Mouse (Mus musculus) cerebellum, adult 11 months (tissue): Measurements from ENCODE around the gene Mgat3.

Source experiments
- DNase-seq: peaks from one replicate; pipeline ENCODE4 v3.0.0; 2022

Gene Mgat3

DNA sequence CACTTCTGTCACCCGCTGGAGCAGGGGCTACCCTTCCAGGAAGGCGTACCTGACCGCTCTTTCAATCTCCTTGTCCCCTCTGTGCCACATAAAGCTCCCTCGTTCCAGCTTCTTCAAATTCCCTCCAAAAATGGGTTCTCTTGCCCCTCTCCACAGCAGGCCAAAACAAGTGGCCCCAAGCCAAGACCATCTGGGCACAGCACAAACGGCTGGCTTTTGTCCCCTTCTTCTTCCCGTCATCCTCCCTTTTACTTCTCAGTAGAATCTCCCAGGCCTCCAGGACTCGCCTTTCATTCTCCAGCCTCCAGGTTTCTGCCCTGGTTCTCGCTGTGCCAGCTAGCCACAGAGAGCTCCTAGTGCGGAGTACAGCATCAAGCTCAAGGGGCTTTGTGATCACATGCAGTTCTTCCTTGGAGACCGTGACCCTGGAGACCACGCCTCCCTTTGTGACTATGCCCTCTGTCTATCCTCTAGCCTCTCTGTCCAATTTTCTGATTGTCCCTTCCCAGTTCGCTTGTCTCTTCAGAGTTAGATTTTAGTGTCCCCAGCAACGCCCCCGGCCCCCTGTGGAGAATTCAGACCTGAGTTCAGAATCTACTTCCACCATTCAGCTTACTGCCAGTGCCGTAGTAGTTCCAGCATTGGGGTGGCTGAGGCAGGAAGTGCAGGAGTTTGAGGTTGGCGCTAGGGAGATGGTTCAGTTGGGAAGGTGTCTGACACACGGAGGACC is 54.7 kb downstream of the Mgat3 start:
- no peak for DNase-seq

DNA sequence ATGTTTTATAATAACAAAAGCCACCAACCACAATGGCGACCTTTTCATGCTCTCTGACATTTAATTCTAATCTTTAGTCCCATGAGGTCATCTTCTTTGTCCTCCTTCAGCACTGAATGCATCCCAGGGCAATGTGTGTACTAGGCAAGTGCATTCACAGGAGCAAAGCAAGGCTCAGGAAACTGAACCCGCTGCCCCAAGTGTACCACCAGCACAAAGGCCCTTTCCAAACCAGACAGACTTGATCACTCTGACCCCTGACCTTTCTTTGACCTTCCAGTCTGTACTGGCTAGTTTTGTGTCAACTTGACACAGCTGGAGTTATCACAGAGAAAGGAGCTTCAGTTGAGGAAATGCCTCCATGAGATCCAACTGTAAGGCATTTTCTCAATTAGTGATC is 58.8 kb downstream of the Mgat3 start:
- DNase-seq, result no peak

DNA sequence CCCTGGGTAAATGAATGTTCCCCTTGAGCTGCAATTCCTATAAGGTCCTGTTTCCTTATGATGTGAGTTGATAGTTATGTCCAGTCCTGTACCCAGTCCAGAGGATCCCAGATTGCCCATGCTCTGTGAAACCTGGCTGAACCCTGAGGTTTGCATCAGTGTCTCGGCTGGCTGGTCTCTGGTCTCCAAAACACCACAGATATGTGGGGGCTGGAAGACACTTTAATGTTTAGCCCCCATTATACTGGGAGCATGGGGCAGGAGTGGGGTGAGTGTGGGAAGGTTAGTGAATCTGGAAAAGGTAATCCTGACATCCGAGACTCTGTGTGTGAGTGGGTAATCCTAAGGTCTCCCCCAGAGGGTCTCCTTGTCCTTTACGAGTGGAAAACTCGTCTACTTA is 59.5 kb downstream of the Mgat3 start:
- peak; percentile 20 for DNase-seq

DNA sequence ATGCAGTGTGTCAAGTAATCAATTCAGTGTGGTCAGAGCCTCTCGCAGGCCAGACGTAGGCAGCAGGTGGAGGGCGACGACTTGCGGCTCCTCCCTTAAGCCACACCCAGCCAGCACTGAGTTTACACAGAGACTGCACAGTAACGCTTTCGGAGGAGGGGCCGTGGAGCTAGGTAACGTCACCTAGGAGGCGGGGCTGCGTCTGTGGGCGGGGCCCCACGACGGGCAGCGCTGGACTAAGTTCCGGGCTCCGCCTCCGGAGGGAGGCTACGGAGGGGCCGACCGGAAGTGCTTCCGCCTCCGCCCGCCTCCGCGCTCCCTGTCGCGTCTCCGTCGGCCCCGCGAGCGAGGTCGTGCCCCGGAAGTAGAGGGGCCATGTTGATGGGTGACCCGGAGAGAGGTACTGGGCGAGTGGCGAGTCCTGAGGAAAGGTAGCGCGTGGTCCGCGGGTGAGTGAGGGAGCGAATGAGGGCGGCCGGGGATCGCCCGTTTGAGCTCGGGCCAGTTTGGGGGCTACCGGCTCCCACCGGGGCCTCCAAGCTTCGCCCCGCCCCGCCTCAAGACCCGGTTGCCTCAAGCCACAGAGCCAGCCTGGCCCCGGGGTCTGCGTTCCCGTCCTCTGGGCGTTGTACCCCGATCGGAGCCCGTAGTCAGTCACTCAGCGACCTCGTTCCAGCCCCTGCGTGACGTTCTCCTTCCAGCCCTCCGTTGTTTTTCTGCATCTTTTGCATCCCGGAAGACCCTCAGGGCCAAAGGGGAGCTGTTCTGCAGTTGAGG is 60.4 kb downstream of the Mgat3 start, which contains the start of gene Mief1:
Gene Mief1, plus strand, starts transcription at position 286 of the 777 bp plus-strand sequence.
- peak; percentile 98 for DNase-seq

GRCm38 (mm10) chr15:80235535-80235934 is 62.0 kb downstream of the Mgat3 start, which contains the start of gene AC140267.1:
Gene AC140267.1, plus strand, starts transcription at chr15:80235835.
- no peak for DNase-seq

- DNase-seq, result peak; percentile 53
These were observed 74.6 kb downstream of the Mgat3 start for GRCm38 (mm10) chr15:80248135-80248534.

DNA sequence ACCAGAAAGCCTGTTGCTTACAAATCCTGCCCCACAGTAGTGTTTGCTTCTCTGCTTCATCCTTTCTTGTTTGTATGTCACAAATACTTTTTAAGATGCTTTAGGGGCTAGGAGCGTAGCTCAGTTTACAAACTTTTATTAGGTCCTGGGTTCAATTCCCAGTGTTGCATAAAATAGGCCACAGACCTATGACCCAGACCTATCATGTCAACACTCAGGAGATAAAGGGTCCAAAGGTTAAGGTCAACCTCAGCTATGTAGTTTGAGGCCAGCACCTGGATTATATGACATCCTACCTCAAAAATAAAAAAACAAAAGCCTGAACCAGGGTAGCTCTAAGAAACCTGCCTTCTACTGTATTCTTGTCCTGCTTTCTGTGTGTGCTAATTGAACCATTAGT is 75.1 kb downstream of the Mgat3 start:
- no peak for DNase-seq

- no peak for DNase-seq
These were observed 76.2 kb downstream of the Mgat3 start for GRCm38 (mm10) chr15:80249672-80250071.

- DNase-seq, result no peak
These were observed 77.1 kb downstream of the Mgat3 start for GRCm38 (mm10) chr15:80250586-80250985.

DNA sequence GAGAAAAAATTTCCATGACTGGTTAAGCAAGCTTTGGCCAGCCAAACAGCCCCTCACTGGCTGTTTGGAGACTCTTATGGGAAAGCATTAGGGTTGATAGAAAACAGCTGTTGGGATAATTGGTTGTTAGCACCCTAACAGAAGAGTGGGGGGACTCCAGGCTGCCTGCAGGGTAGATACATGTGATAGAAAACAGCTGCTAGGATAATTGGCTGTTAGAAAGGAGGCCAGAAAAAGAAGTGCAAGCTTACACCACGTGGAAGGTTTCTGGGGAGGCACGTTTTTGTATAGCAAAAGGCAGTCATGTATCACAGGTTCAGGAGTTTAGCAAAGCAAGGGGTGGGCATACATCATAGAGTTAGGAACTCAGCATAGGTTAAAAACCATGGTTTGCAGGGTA is 80.0 kb downstream of the Mgat3 start:
- DNase-seq, result no peak

DNA sequence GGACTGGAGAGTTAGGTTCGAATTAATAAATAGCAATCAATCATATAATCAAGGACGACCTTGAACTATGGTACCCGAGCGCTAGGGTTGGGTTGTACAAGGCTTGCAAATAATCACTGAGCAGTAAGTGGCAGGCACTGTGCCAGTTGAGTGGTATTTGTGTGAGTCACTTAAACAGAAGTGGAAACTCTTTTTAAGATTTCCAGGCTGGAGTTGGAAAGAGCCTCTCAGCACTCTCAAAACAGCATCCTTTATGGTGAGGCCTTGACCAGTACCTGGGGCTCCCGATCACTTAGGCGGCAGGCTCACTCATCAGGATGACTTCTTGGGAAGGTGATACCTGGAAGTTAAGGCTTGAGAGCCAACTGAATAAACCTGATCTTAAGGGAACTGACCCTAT is 80.7 kb downstream of the Mgat3 start:
- no peak for DNase-seq

DNA sequence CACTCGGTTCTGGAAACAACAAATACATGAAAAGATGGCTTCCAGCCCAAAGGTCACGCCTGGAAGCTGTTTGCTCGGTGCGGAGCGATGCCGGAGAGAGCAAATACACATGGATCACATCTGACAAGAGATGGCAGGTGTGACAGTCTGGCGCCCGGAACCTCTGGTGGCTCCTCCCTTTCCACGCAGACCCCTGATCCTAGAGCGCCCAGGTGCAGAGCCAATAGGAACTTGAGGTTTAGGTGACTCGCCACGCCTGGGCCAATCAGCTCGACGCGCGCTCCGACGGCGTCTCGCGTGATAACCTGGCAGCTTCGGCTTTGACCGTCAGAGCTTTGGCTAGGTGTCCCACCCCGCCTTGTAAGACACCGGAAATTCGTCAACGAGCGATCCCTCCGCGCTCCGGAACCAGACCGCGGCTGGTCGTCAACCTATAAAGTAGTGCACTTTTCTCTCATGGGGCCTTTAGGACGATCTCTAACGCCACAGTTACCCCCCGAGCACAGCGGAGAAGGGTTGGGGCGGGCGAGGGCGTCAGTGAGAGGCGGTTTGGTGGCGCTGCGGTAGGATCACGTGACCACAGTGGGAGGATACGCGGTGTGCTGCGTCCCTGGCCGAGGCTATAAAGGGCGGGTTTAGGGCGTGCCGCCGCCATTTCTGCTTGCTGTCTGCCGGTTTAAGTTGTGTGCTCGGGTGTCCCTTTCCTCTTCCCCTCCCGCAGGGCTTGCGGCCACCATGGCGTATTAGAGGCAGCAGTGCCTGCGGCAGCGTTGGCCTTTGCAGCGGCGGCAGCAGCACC is 81.5 kb downstream of the Mgat3 start, which contains the start of gene Atf4:
Gene Atf4, plus strand, starts transcription at position 338 of the 799 bp plus-strand sequence.
- peak; percentile 99 for DNase-seq

- DNase-seq, result peak; percentile 64
These were observed 82.2 kb downstream of the Mgat3 start for GRCm38 (mm10) chr15:80255646-80256121.

DNA sequence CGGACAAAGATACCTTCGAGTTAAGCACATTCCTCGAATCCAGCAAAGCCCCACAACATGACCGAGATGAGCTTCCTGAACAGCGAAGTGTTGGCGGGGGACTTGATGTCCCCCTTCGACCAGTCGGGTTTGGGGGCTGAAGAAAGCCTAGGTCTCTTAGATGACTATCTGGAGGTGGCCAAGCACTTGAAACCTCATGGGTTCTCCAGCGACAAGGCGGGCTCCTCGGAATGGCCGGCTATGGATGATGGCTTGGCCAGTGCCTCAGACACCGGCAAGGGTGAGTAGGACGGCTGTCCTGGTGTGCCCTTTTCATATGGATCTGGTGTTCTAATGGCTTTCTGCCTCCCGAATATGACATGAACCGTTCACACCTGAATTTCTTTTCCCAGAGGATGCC is 82.7 kb downstream of the Mgat3 start:
- no peak for DNase-seq

DNA sequence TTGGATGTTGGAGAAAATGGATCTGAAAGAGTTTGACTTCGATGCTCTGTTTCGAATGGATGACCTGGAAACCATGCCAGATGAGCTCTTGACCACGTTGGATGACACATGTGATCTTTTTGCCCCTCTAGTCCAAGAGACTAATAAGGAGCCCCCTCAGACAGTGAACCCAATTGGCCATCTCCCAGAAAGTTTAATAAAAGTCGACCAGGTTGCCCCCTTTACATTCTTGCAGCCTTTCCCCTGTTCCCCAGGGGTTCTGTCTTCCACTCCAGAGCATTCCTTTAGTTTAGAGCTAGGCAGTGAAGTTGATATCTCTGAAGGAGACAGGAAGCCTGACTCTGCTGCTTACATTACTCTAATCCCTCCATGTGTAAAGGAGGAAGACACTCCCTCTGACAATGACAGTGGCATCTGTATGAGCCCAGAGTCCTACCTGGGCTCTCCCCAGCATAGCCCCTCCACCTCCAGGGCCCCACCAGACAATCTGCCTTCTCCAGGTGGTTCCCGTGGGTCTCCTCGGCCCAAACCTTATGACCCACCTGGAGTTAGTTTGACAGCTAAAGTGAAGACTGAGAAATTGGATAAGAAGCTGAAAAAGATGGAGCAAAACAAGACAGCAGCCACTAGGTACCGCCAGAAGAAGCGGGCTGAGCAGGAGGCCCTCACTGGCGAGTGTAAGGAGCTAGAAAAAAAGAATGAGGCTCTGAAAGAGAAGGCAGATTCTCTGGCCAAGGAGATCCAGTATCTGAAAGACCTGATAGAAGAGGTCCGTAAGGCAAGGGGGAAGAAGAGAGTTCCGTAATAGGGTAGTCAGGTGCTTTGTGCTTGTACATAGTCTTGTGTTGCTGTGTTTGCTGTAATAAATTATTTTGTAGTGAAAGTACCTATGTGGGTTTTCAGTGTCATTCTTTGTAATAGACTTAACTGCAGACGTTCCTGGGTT is 83.4 kb downstream of the Mgat3 start:
- DNase-seq, result no peak

GRCm38 (mm10) chr15:80257602-80258239 is 84.2 kb downstream of the Mgat3 start:
- no peak for DNase-seq

DNA sequence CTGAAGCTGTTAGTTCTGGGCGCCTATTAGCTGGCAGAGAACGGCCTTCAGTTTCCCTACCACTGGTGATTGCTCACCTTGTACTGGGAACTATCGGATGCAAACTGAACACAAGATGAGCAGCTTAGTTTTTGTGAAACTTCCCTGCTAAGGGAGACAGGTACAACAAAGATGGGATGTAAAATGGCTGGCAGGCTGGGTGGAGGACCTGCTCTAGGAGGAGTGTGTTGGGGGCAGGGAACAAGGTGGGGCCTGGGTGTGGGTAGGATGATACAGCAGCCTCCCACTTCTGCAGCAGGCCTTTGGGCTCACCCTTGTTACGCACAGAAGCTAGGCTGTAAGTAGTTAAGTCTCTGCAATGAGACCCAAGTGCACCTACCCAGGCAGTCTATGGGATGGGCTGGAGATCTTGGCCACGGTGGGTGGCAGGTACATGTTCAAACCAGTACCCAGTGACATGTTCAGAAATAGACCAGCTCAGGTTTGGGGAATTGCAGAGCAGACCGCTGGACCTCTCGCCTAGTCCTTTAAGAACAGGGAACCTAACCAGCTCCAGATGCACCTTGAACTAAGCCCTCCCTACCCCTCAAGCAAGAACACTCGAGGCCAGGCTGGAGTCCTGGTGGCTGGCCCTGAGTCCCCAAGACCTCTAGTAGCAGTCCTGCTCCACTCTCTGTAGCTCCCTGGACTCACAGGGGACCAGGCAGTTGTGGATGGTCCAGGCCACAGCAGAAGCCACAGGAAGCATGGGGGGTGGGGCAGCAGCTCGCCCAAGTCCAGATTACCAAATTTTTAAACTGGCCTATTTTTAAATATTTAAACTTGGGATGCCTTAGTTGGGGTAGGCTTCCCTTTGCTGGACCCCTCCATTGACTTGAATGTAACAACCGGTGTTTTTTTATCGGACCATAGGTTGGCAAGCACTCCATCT is 85.0 kb downstream of the Mgat3 start:
- no peak for DNase-seq

DNA sequence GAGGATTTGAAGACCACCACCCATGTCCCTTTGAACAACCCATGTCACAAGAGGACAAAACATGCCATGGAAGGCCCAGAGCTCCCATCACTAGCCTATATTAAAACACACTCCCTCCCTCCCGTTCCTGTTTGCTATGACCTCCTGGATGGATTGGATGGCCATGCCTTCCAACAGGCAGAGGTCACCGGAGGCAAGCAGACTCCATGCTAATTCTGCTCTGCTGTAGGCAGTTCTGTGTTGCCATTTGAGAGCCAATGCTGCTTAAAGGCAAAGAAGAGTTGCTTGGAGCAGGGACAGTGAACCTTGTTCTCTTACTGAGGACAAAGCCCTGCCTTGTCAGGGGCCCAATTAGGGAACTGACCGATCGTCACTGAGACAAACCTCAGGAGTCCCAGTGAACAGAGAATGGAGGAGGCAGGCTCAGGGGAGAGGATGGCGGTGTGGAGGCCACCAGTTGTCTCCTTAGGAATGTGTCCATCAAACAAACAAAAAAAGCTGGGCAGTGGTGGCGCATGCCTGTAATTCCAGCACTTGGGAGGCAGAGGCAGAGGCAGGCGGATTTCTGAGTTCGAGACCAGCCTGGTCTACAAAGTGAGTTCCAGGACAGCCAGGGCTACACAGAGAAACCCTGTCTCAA is 86.0 kb downstream of the Mgat3 start:
- no peak for DNase-seq

DNA sequence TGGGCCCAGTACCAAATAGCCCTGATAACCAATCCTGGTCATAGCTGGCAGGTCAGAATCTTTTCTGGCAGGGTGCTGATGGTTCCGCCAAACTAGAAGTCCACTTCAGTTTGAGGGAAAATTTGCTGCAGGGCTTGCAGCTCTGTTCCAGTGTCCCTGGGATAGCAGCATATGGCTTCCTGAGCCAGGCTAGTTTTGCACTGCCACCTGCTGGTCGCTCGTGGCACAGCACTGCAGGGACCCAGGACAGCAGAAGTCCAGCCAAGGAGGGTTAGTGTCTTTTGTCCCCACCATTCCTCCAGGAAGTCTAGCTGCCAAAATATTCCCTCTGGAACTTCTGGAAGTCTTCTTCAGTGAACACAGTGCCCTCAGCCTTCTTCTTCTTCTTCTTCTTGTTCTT is 87.2 kb downstream of the Mgat3 start:
- DNase-seq, result peak; percentile 85

DNA sequence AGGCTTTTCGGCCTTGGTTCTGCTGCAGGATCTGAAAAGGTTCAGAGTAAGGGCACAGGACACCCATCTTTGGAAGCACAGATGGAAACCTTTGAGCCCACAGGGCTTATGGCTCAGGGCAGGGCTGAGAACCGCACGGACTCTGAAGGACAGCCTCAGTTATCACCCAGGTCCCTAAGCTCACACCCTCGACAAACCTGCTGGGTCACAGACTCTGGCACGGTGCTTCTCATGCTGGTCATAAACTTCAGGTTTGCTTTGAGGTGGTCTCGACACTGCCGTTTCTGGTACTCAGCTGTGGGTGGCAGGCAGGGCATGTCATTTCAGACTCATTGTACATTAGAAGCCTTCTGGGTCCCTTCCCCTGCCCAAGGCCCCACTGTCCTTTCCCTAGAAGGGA is 87.6 kb downstream of the Mgat3 start:
- no peak for DNase-seq
